Mouse (Mus musculus) layer of hippocampus, adult 2 months (tissue): Measurements from ENCODE around the gene Mms22l. TPM values are rescaled to one million over a fixed set of nuclear protein-coding genes. Genes with fewer than 3 reads are reported as not detected.
"Not testable (repeated sequence)": the region's sequence is repeated elsewhere in the genome, so short reads cannot be mapped to it uniquely, and the experiment has no call there.

Experiments used
- DNase-seq, 2 experiments: peaks; one replicate each; pipeline ENCODE4 v3.0.0; 2022; ENCODE audit warnings: low spot score in 2 of 2
- H3K27ac ChIP-seq: fragments of 200-600 bp; 2 replicates; pipeline ENCODE4 v1.8.1; 2022
- H3K4me3 ChIP-seq: fragments of 200-600 bp; 2 replicates; pipeline ENCODE4 v1.8.1; 2022; ENCODE audit warnings: mild to moderate bottlenecking
- CTCF ChIP-seq: fragments of 200-600 bp; conservative IDR thresholded peaks from 2 replicates; pipeline ENCODE4 v1.8.1; 2022; ENCODE audit warnings: antibody characterized with exemption, mild to moderate bottlenecking, moderate library complexity
- total RNA-seq, 2 experiments: library from RNA; stranded (reverse); gene quantifications; 2 replicates each; pipeline ENCODE4 v1.2.3; 2021

The Mms22l gene
- total RNA-seq, 2 experiments from 2014 or later, result 0.98 to 1.3 TPM

DNA sequence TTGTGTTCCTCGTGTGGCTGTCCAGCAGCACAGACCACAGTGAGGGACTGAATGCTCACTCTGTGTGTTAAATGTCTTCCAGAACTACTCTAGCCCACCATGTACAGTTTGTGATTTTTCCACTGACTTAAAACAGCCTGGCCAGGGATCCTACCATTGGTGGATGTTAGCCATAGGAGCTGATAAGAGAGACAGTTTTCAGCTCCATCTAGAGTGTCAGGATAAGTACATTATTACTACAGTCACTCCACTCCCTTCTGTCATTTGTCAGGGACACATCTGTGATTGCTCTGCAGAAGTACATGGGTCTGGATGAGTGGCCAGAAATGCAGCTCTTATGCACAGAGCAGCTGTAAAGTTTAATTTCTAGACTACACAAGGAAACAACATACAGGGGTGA, 131.6 kb downstream of the Mms22l start:
- no peak for DNase-seq
- Histone ChIP-seq H3K4me3 (no peak overlapping the region), H3K27ac (no peak overlapping the region)
- no peak for TF ChIP-seq CTCF

DNA sequence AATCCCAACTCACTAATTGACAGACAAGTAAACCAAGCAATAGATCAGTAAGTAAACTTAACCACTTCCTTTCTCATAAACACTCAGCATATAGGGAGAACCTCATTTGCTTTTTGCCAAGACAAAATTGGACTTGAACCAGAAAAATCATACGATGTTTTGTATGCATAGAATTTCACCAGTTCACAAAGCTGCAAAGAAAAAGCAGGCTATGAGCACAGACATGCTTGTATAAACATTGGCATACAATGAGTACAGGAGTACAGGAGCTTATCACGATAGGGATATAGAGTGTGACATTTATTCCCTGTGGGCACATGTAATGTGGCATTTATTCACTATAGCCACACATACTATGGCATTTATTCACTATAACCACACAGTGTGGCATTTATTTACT, 134.2 kb downstream of the Mms22l start:
- no peak overlapping the region for H3K4me3 ChIP-seq
- no peak overlapping the region for H3K27ac ChIP-seq
- no peak for DNase-seq
- TF ChIP-seq CTCF, result no peak

DNA sequence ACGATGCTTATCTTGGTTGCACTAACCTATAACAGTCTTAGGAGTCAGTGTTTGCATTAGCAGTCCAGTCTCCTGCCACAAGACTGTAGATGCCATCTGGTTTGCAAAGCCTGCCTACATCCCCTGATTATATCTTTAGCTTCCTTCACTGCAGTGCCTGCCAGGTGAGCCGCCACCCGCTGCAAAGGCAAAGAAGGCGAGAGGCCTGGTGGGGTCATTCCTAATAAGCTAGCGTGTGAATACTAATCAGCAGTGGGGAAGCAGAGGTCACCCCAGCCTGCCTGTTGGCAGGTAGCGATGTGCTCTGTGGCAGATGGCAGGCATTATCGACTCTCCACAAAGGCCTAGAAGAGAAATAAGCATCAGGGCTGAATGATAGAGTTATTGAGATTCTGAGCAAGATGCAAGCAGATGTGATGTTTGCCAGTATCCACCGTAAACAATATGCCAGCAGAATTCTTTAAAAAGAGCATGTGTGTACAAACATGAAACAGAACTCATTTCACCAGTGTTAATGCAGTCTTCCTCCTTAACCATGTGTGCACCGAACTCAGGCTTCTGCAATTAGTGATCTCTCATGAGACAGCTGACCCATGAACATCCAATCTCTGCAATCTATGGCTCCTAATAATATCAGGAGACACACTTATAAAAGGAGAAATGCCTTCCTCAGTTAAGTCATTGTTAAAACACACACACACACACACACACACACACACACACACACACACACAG, 135.1 kb downstream of the Mms22l start:
- no peak overlapping the region for H3K27ac ChIP-seq
- no peak for TF ChIP-seq CTCF
- DNase-seq, result no peak
- no peak overlapping the region for H3K4me3 ChIP-seq

DNA sequence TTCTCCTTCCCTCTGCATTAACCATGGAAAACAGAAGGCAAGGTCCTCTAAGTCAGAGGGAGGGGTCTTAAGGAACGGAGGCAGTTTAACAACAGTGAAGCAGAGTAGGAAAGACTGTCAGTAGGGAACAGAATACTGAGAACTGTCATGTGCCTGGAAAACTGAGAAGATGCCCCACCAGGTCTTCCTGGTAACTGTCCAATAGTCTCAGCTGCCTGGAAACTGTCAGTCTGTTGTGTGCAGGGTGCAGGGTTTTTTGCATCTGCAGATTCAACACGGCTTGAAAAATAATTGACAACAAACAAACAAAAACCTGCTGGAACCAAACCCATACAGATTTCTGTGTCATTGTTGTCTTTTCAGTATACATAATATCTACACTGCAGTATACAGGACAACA, 146.1 kb downstream of the Mms22l start:
- H3K4me3 ChIP-seq, result no peak overlapping the region
- H3K27ac ChIP-seq, result no peak overlapping the region
- no peak for TF ChIP-seq CTCF
- no peak for DNase-seq

DNA sequence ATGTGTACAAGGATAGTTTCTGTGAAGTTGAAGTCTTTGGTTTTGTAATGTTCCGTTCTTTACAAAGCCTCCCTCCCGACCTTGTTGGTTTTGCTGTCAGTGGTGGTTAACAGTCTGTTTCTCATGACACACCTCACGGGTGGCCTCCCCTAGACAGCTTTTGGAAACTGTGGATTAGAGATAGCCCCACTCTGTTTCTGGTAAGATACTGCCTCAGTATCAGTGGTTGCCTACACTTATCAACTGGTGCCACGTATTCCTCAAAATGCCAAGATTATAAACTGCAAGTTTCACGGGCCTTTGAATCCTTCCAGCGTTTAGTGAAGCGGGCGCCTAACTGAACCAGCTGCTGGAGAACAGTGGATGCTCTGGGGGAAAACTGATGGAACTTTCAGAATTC, 148.5 kb downstream of the Mms22l start:
- not testable (repeated sequence) for H3K27ac ChIP-seq, H3K4me3 ChIP-seq, DNase-seq
